Mouse (Mus musculus) gonadal fat pad, adult 2 months (tissue): ENCODE results near the gene Naa38. TPM values are rescaled to one million over a fixed set of nuclear protein-coding genes. Genes with fewer than 3 reads are reported as not detected.

ENCODE experiments used
- DNase-seq: peaks from one replicate; pipeline ENCODE4 v3.0.0-alpha.2; 2012; ENCODE audit warnings: low read depth
- polyA plus RNA-seq: library from polyadenylated mRNA; depleted of rRNA; stranded (reverse); fragments of >200 nt; gene quantifications from 2 replicates; pipeline ENCODE4 v1.2.3, GENCODE M21; 2012

The Naa38 gene
- polyA plus RNA-seq, 1 experiment = 269 TPM

DNA sequence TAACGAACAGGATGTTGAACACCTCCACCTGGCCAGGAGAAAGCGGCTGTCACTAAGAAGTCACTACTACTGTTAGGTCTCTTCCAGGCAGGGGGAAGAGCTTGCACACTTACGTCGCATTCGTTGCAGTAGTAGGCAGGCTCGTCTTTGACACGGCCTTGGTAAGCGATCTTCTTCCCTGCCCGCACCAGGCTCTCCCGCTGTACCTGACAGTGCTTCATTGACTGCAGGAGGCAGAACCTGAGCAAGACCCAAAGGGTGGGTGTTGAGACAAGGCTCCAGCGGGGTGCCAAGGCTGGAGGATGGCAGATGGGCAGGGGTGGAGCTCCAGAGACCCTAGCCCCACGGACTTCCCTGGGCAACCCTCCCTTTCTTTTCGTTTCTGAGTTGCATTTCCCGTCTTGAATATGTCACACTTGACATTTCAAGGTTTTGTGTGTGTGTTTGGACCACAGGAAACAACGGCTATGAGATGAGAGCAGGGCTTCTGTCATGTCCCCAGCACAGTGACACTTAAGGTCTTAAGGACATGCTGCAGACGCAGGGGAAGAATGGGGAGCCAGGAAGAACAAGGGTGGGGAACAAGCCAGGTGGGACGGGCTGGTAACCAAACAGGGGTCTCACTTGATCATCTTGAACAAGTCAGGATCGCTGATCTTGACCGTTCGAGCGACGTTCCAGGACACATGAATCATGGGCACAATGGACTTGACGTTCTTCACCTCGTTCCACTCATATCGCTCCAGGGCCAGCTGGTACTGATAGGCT lies 5.0 kb downstream of the Naa38 start:
- DNase-seq = no peak

DNA sequence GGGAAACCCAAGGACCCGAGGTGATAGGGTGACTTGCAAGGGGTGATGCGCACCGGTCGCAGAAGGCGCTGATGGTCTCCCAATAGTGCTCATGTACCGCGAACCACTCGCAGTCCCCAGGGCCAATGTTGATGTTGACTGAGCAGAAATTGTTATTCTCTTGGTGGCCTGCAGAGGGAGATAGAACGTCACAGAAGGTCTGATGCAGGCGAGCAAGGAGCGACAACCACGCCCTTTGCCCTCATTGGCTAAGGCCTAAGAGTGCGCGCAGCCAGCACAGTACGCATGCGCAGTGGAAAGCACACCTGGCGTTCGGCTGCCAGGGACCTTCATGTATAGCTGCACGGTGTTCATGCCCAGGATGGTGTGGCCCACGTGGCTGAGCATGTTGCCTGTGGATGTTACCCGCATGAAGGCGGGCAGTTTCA lies 5.9 kb downstream of the Naa38 start:
- no peak for DNase-seq

DNA sequence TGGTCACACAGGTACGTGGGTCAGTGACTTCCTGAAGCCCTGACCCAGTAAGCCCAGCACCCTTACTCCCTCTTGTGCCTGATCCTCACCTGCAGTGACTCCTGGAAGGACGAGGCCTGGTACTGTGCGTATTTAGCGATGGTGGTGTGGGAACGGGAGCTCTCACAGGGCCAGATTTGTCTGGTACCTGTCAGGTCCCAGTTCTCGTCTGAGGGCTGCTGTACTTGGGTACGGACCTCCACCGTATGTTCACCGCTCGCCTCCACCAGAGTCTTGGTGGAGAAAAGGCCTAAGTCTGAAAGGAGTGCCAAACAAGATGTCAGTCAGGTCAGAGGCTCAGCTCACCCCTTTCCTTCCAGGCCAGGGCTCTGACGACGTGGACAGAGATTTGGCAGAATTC lies 6.7 kb downstream of the Naa38 start:
- no peak for DNase-seq

DNA sequence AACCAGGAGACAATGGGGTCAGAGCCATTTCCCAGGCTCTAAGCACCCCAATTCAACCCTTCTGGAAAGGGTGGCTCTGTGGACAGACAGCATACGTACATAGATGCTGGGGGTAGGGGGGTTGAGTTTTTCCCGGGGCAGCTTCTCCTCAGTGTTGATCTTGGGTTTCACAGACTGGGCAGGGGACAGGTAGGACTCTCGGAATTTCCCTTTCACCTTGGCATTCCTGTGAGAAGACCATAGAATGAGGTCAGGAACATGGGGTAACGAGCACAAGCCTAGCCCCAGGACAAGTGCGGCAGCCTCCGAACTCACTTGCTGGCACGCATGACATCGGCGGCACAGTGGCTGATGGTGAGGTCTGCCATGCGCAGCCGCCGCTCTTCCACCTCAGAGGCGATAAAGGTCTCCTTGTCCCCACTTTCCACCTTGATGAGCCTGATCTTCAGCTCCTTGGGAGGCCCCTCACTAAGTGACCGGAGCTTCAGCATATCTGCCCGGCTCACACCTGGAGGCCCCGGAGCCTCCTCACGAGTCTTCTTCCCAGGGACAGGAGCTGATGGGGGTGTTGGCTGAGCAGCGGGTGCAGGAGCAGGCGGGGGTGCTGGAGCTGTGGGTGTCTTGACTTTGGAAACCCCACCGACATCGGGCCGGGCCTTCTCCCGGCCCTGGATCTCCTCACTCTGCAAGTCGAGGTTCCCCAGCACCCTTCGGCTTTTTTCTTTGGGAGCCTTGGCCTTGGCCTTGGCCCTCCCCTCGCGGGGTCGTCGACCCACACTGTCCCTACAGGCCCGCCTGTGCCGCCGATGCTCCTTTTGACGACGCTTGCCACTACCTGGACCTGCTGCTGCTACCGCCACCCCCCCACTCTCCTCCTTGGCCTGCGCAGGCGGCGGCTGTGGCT lies 8.7 kb downstream of the Naa38 start:
- DNase-seq = no peak

DNA sequence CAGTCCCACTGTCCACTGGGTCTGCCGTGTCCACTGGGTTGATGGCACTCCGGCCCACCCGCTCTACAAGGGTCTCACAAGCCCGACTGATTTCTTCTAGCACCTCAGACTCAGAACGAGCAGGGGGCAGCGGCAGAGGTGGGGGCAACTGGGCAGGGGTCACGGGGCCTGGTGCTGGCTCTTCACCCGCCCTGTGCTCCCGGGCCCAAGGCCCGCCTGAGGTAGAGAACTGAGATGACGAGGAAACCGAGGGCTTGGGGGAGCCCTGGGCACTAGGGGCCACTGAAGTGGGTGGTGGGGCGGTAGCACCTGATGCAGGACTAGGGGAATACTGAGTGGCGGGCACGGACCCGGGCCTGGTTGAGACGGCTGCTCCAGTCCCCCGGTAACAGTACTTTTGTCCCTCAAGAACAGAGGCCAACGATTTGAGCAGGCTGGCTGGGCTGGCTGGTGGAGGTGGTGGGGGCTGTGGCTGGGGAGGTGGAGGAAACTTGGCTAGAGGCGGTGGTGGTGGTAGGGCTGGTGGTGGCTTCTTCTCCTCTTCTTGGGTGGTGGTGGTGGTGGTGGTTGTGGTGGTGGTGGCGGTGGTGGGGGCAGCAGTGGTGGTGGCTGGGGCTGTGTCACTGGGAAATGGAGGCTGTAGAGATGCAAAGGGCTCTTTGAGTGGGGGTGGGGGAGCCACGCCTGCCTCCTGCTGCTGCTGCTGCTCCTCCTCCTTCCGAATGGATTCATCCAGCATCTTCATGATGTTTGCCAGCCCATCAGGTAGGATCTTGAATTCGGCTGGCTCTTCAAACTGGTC lies 9.5 kb downstream of the Naa38 start:
- DNase-seq = no peak

DNA sequence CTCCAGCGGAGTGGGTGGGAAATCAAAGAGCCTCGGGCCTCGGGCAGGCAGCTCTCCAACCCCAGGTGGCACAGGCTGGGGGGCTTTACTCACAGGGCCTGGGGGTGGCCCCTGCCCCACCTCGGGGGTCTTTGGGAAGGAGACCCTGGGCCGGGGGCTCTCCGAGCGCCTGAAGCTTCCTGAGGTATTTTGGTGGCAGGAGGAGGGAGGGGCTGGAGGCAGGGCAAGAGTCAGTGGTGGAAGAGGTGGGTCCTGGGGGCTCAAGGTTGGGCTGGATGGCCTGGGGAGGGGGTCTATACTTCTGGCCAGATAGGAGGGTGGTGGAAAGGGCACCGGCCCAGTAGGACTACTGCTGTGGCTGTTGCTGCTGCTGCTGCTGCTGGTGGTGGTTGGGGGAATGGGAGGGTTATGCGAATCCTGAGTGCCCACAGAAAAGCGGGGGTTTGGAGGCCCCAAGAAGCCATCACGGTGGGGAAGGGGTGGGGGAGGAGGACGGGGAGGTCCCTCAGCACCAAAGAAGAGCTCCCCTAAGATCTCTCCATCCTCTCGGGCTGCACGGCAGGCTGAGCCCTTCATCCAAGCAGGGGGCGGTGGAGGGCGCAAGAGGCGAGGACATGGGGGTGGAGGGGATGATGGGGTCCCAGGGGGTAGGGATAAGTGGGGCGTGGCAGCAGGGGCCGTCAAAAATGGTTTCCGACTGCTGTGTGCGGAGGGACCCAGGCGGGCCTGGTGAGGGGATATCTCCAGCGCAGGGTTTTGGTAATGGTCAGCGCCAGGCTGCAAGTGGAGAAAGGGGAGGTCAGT lies 10.3 kb downstream of the Naa38 start:
- no peak for DNase-seq

DNA sequence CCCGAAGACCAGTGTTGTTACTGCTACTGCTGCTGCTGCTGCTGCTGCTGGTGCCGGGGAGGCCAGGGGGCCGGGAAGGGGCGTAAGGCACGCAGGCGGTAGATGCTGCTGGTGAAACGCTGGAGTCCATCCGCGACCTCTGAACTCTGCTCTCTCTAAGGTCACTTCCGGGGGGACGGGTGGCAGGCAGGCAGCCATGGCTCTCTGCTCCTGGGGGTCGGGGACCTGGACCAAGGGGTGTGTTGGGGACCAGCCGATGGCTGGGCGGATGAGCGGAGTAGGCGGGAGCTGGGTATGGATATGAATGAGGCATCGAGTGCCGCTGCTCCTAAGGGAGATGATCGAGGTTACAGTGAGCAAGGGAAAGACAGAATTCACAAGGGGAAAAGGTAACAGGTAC lies 11.0 kb downstream of the Naa38 start:
- DNase-seq = no peak

DNA sequence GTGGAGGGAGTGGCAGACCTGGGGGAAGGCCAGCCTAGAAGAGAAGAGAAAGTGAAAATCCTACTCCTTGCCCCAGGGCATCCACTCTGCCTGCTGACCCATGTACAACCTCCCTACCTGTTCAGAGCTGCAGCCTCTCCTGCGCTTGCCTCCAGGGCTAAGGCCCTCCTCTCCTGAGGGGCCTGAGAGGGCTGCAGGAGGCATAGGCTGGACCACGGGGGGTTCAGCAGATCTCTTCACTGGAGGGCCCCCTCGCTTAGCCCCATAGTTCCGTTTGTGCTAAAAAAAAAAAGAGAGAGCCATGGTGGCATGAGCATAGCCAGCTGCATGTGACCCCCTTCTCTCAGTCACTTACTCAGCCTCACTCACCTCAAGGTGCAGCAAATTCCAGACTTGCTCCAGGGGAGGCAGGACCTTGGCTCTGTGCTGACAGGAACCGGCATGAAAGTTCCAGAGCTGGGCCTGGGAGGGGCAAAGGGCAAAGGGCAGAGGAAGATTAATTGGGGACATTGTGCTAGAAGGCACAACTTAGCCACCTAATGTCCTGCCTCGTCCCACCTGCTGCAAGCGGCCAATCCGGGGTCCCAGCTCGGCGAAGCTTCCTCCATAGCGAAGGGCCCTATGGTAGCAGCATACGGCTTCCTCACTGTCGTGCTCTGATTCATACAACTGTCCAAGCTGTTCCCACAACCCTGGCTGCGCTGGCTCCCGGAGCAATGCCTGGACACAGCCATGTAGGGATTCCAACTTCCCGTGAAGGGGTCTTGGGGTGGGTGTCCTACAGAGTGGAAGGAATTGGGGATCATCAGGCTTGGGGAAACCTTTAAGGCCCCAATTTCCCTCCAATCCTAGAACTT lies 11.8 kb downstream of the Naa38 start:
- no peak for DNase-seq

DNA sequence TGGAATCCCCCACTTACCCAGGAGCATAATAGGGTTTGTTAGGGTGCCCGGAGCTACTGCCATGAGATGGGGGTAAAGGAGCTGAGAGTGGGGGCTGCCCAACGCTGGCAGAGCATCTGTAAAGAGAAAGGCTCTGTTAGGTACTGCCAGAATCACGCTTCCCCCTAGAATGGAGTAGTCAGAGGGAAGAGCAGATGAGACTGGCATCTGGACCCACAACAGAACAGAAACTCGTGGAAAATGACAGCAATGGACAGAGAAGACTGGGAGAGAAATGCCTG lies 12.4 kb downstream of the Naa38 start:
- no peak for DNase-seq

DNA sequence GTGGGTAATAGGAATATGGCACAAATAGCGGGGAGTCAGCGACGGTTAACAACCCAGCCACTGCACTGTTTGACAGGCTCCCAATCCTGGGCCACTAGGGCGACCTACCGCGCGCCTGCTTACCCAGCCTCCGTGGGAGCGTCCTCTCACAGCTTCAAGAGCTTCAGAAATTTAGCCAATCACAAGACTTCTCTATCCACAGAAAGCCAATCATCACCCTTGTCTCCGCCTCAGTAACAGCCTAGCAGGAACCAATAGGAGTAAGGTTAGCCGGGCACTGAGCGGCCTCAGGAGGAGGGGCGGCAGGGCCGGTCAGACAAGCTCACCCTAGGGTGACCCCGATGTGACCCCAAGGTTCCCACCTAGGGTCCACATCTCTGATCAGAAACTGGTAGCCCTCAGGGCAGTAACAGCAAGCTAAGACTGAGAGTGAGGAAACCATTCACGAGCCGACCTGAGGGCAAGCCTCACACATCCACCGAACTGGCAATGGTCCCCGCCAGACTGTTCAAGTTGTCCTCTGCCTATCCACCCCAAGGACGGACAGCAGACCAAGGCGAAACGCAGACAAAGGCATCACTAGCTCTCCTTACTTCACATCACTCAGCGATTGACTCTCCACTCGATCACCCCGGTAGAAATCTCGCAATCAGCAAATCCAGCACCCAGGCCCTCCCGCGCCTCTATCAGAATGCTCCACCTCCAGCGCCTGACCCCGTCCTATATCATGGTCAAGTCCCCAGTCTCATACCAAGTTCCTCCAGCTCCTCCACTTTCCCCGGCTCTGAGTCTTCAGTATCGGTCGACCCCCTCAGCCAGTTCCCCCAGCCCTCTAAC lies 13.5 kb downstream of the Naa38 start:
- DNase-seq = no peak

DNA sequence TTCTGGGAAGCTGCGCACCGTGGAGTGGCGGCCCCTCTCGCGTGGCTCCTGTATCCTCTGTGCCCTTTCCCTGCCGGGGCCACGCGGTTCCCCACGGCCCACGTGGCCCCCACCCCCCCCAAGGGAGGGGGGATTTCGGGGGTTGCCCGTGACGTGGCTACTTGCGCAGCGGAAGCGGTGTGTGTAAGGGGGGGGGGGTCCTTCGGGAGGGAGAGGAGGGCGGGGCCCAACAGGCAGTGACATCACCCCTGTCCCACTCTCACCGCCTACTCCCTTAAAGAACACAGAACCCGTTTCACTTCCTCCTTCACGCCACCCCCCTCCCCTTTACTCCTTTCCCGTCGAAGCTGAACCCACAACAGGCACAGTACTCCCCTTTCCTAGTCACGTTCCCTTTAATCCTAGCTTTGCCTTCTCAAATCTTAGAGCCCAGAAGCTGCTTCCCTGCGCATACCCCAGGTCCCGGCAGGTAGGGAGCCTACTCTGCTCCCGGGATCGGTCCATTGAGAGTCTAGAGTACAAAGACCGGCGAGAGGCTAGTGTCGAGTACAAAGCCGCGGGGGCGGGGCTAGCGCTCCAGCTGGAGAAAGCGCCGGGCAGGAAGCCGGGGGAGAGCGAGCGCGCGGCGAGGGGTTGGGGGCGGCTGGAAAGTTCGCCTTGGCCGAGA lies 14.2 kb downstream of the Naa38 start:
- DNase-seq = no peak

DNA sequence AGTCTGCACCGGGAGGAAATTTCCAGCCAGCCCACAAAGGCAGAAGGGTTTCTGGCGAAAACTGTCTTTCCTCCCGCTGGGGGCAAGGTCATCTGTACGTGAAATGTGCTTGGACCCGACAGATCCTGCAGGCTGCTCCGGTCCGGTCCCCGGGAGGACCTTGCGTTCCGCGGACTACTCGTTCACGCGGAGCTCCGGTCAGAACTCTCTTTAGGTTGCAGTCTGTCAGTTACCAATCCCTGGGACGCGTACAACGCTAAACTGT lies 14.7 kb downstream of the Naa38 start:
- DNase-seq = no peak

DNA sequence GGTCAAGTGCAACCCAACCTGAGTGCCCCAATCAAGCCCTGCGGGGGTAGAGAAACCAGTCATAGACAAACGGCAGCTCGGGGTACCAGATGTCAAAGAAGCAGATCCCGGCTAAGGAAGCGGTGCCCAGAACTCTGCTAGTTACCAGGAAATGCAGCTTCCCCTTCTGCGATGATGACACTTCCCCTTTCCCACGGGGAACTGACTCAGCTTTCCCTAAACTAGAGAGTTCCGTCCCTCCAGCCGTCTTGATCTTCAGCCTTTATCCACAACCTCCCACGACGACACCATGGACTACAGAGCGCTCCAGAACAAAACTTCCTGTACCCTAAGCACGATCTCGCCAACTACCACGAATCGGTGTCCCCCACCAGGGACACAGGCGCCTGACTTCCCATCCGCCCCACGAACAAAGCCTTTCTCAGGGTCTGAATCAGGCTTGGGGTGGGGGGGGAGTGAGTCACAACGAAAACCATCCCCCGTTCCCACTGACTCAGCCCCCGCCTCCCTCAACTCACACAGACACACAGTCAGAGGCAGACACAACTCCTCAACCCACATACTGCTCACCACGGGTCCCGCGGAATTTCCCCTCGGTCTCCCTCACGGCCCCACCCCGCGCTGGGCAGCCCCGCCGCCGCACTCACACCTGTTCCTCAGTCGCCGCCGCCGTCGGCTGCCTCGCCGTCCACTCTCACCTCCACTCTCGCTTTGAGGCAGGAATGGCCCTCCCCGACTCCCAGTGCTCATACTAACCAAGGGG lies 15.2 kb downstream of the Naa38 start:
- no peak for DNase-seq

DNA sequence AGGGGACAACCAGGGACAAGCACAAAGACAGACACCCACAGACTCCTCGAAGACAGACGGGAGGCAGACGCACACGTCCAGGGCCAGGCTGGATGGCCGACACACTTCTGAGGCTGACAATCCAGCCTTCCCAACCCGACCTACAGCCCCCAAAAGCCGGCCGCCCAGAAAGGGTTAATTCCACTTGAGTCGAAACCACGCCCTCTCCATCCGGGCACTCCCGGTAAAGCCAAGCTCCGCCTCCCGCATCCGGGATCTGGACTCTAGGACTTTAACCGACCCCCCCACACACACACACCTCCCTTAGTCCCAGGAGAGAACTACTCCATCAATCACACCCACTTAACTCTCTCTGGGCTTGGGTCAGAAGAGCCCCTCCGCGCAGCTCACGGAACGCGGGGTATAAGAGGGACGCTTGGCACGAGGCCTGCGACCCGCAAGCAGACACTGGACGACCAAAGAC lies 15.8 kb downstream of the Naa38 start:
- DNase-seq = no peak

DNA sequence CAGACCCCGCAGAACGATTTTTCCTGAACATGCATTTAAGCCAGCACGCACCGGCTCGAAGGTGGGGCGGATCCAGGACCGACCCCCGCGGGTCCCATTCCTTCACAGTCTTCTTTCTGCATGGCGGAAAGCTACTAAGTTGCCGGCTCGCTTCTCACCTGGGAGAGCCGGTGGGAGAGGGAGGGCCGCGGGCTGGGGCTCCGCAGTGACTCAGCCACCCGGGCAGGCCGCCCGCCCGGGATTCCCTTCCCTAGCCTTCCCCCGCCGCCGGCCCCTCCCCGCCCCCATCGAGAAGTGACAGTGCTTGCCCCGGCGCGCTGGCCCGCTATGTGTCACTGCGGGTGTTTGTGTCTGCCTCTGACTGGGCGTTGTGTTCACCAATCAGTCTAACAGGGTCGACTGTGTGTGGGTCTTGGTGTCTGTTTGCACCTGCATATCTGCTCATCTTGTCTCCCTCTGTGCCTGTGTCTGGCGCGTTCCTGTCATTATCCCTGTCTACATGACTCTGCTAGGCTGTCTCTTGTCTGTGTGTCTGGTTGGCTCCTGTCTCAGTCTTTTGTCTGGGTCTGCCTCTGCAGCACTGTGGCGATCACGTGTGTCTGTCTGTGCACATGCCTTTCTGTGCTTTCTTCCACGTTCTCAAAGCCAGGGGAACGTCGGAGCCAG lies 16.4 kb downstream of the Naa38 start:
- no peak for DNase-seq

DNA sequence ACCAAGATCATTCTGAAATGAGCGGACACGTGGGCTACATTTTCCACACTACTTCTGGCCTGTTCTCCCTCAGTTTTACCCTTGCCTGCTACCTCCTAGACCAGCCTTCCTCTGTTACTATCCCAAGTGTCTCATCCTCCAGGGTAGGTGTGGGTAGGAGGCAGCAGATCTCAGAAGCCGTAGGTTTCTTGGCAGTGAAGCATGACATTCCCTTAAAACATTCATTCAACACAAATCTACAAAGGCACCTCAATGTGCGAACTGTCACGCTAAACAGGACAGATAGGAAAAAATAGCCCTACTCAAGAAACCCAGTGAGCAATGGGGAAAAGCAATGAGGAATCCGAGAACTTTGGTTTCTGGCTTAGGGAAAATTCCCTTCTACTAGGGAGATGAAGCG lies 17.3 kb downstream of the Naa38 start:
- DNase-seq = no peak

DNA sequence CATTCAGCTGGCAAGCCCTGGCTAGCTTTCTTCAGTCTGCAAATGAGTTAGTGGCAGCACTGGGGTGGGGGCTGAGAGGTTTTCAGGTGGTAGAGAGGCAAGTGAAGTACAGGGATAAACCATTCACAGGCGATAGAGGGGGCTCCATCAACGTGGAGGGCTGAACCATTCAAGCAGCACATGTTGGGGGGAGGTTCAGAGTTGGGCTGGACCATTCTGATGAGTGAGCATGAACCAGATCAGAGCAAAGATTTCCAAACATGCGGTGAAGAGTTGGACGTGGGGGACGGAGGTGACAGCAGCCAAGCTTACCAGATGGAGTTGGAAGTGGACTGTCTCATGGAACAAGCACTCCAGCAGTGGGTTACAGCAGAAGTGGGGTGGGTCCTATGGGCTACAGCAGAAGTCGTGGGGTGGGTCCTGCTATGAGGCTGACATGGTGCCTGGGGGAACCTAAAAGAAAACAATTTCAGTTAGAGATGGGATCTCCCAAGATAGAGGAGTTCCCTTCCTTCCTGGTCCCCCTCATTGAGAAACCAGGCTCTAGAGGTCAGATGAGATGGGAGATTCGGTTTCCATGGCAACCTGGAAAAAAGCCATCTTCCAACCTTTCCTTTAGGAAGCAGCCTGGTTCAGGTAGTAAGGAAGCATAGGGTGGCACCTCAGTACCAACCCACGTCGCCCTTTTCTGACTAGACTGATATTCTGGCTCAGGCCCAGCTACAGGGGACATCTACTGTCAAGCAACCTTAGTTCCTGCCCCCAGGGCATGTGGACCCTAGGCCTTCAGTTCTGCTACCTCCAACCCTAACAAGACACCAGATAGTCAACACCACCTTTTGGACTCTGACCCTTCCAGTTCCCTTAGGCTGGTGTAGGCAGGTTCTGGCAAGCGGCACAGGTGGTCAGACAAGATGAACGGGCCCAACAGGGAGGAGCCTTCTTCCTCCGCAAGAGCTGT lies 18.2 kb downstream of the Naa38 start, which contains the start of gene Kdm6b:
TSS of gene Kdm6b (minus strand) at position 455 of the 961 bp plus-strand sequence.
- DNase-seq = no peak
